Mouse (Mus musculus) G1E (cell line): ENCODE data around the gene Dscaml1.

ENCODE experiments used
- CTCF ChIP-seq: IDR thresholded peaks from 2 replicates; pipeline ENCODE4 v1.5.1; 2012; ENCODE audit warnings: low read depth, low read length, inconsistent platforms, mixed read lengths
- GATA1 ChIP-seq: IDR thresholded peaks from 2 replicates; pipeline ENCODE4 v1.6.1; 2012; ENCODE audit warnings: borderline replicate concordance, low read length, inconsistent platforms, mixed read lengths

- no peak for TF ChIP-seq CTCF
- no peak for TF ChIP-seq GATA1
Measured at GRCm38 (mm10) chr9:45555036-45555826, 128.8 kb downstream of the Dscaml1 start.
